Mouse (Mus musculus) embryo, embryonic 9.5 days (tissue): ENCODE data around the gene S100a9.

Source experiments
- DNase-seq: peaks from one replicate; pipeline ENCODE4 v3.0.0-alpha.2; 2017; ENCODE audit errors: extremely low spot score

The S100a9 gene

DNA sequence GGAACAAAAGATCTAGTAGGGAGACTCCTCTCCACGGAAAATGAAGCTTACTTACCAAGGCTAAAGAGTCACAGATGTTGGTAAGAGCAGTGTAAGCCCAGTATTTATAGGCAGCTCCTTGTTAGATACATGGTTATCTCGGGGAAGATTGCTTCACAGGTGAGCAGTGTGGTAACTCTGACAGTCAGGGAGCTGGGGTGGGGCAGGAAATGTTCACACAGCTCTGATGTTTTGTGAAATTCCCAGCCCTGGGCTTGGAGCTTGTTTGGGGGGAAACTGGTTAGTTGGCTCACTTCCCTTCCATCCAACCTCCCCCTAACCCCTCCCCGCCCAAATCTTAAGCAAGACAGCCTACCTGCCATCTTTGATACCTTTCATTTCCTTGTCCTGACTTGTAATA lies at the start of gene S100a9:
TSS of gene S100a9 (minus strand) at position 109 of the 400 bp plus-strand sequence.
- no peak for DNase-seq

- no peak for DNase-seq
Observed at GRCm38 (mm10) chr3:90726606-90727005, 31.1 kb upstream of the S100a9 start, which contains the start of gene Pglyrp4. Gene Pglyrp4, plus strand, starts transcription at chr3:90726906.

DNA sequence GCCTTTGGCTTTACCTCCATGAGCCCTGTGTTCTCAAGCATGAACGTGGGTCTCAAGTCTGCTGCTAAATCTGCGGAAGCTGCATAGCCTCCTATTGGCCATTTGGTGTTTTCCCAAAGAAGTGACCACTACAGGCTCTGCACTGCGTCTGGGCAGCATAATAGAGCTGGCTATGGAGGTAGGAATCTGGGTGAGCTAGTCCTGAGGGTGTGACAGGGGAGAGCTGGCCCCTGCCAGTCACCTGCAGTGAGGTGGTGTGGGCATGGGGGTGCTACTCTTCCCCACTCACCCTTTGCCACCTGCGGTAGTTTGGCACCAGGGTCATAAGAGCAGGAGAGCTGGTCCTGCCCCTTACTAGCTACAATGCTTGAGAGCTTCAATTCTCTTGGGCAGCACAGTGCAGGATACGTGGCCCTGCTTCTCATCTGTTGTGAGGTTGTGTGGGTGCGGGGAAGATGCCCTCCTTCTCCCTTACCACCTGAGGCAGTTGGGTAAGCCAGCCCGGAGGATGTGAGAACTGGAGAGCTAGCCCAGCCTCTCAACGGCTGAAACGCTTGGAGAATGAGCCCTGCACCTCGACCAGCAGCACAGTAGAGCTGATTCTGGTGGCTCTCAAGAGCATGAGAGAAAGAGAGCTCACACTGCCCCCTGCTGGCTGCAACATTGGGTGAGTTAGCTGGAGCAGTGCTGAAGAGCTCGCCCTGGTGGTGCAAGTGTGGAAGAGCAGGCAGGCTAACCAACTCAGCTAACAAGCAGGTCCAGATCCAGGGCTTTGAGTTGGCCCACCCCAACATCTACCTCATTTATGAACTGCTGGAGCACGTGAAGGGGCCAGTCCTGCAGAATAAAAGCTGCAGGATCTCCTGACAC lies 14.3 kb upstream of the S100a9 start:
- peak; percentile 74 for DNase-seq

DNA sequence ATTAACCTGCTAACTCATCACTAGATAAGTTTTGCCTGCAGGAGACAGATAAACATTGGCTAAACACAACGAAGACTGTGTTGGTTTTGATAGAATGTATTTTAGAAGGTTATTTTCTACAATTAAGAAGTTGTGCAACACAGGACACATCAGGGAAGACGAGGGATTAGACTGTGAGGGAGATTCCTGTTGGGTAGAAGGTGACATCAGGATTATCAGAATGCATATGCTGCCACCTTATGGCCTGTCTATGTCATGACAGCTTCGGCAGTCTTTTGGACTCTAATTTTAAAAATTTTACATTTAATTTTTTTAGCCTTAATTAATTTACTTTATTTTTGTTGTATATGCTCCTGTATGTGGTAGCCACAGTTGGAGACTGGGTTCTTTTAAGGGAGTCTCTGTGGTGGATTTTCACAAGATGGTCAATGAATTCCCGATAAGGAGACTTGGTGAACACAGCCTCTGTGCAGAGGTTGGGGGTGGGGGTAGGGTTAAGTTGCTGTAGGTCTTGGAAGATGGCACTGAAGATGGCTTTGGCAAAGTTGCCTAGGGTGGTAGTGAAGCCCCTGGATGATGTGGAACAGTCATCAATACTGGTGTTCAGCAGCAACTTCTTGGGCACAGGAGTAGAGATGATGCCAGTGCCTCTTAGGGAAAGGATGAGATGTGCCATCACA lies 13.1 kb upstream of the S100a9 start:
- peak; percentile 27 for DNase-seq

GRCm38 (mm10) chr3:90702244-90702643 lies 6.7 kb upstream of the S100a9 start:
- no peak for DNase-seq

- DNase-seq, result no peak
Observed at GRCm38 (mm10) chr3:90693496-90693895, 2.0 kb downstream of the S100a9 start.

GRCm38 (mm10) chr3:90686835-90687234 lies 8.7 kb downstream of the S100a9 start:
- no peak for DNase-seq

- no peak for DNase-seq
Observed at GRCm38 (mm10) chr3:90683929-90684328, 11.6 kb downstream of the S100a9 start.

GRCm38 (mm10) chr3:90678656-90679055 lies 16.9 kb downstream of the S100a9 start:
- no peak for DNase-seq

DNA sequence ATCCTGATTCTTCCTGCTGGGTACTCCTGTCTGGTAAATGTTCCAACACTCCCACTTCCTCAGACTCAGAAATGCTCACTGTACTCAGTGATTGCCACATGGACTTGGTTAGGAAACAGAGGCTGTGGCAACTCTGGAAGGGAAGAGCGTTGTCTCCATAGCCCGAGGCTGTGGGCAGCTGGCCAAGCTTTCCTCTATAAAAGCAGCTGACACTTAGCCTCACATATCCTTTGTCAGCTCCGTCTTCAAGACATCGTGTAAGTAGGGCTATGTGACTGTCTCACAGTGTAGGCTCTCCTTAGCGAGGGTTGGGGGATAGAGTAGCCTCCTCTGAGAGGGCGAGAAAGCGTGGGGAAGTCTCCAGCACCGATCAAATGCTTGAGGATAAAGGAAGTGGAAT lies 26.7 kb downstream of the S100a9 start, which contains the start of gene S100a8:
TSS of gene S100a8 (plus strand) at position 133 of the 400 bp plus-strand sequence.
- no peak for DNase-seq

DNA sequence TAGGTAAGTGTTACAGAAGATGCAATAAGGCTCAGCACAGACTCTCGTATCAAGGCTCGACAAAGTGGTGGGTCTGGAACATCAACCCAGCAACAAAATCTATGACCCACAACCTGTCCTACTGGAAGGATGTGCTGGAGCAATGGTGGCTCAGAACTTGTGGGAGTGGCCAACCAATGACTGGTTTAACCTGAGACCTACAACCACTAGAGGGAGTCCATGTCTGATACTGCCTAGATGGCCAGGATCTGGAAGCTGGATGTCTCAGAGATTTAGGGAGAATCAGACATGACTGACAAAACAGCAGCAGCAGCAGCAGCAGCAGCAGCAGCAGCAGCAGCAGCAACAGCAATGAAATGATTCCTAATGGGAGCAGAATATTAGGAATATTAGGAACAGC lies 31.3 kb downstream of the S100a9 start:
- no peak for DNase-seq

DNA sequence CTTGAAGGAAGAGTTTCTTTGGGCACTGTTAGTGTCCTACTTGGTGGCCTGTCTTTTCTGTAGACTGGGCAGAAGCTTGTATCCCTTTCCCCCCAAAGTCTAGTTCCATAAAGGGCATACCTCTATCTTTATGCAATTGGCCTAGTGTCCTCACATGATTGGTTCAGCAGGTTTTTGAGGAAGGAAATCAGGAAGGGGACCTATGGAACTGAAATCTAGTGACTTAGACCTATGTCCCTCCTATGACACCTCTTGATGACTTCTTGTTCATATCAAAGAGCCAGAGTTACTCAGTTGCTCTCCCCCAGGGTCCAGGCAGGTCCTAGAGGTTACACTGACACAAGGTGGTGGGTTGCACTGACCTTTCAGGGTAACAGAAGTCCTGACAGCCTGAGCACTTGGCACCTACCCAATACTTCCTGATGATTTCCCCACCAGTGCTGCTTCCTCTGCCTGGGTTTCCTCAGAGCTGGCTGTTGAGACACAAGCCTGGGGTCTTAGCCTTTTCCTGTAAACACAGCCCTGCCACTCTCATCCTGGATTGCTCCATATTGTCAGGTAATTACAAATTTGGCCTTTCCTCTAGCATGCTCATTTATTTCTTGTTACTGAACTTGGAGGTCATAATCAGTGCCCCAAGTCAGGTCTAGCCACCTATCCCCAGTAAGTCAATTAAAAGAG lies 36.0 kb downstream of the S100a9 start:
- no peak for DNase-seq

DNA sequence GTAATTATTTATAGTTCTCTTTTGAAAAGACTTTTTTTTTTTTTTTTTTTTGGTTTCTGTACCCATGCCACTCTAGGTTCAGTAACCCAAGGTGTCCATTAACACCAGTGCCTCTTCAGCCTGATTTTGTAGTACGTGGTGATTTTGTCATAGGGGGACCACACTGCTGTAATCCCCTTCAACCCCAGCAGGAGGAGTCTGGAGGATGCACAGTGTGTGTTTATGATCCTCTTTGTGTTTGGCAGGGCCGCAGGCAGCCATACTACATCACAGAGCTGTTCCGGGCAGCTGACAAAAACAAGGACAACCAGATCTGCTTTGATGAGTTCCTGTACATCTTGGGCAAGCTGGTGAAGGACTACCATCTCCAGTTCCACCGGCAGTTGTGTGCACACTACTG lies 38.1 kb downstream of the S100a9 start:
- DNase-seq, result no peak

DNA sequence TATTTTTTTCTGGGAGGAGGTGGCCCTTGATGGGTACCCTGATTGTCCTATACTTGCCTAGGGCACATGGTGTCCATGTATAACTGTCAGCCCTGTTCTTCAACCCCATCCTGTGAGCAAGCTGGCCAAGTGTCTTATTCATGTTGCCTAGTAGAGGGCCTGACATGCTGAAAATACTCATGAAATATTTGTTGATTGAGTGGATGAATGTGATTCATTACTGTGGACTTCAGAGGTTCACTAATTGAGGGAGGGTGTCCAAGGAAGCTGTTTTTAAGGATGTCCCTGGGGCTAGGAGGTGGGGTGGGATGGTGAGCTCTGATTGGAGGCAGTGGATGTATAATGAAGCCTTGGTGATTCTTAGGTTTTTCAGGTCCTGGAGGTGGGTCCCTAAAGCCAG lies 41.8 kb downstream of the S100a9 start, which contains the start of gene S100a7a:
TSS of gene S100a7a (plus strand) at position 301 of the 400 bp plus-strand sequence.
- DNase-seq, result no peak

DNA sequence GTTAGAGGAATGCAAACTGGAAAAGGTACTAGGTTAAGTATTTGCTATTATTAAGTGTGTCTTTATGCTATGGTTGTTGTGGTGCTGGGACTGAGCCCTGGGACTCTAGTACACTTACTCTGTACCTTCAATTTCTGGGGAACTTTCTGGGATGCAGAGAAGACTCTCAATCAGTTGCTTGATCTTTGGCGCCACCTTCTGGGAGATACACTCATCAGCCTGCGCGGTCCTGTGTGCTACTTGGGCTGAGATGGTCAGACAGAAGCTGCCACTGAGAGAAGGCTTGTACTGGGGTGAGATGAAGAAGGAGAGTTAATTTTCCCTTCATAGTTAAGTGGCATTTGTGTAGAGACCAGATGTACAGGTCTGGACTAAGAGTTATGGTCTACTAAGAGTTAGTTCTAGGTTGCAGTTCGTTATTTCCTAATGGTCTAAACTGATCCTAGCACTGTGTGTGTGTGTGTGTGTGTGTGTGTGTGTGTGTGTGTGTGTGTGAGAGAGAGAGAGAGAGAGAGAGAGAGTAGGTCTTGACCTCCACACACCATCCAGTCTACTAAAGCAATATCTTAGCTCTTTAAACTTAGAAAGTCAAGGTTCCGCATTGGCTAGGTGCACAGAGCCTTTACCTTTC lies 42.5 kb downstream of the S100a9 start:
- DNase-seq, result peak; percentile 72

DNA sequence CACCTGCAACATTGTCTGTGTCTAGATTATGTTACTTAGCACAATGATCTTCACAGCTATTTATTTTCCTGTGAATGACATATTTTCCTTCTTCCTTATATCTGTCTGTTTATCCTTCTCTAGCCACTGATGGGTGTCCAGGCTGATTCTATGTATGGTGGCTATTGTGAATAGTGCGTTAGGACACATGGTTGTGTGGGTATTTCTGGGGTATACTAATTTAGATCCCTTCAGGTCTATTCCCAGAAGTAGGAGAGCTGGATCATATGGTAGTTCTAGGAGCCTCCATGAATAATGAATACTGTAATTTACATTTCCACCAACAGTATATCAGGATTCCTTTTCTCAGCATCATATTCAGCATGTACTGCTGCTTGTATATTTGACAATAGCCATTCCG lies 45.7 kb downstream of the S100a9 start:
- no peak for DNase-seq

DNA sequence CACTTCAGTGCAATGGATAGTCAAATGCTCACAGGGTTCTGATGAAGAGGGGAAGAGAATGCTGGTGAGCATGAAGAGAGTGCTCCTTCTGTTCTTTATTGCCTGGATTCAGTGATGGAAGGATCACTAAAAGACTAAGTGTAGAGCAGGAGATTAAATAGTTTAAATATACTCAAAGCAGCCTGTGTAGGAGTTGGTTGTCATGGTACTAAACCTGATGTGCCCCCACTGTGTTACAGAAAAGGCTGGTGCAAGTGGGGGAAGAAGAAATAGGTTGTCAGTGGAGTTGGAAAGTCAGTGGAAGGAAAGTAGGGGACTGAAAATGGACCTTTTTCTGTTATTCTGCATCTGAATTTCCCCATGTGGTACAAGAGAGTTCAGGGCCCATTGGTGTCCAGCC lies 46.5 kb downstream of the S100a9 start:
- DNase-seq, result no peak

- no peak for DNase-seq
Observed at GRCm38 (mm10) chr3:90647291-90647690, 48.2 kb downstream of the S100a9 start.

DNA sequence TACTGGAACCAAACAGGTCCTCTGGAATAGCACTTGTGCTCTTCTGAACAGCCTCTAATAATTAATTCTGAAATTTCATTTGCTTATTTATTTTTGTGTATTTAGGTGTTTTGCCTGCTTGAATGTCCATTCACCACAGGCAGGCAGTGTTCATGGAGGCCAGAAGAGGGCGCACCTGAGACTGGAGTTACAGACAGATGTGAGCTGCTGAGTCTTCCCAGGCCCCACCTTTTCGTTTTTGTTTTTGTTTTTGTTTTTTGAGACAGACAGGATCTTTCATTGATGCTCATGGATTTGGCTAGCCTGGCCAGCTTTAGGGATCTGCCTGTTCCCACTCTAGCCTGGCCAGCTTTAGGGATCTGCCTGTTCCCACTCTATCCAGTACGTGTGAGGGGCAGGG lies 51.3 kb downstream of the S100a9 start:
- no peak for DNase-seq
